Mouse (Mus musculus) liver, embryonic 12.5 days (tissue): ENCODE measurements at regions not wholly inside any gene's neighbourhood (a gene's known extent, or its start where the extent isn't known, plus 50 kb on each side); places are given as distances from the start of the nearest gene placed in this dataset.

Source experiments
- ATAC-seq: fragments of 200-750 bp; cut with Nextera tagmentation; 2 replicates; pipeline ENCODE4 v1.8.0; 2017; ENCODE audit warnings: moderate number of reproducible peaks, mild to moderate bottlenecking, moderate library complexity
- H3K27ac ChIP-seq: fragments of 300-500 bp; sonication (generic); 2 replicates; pipeline ENCODE4 v1.5.1; 2016; ENCODE audit warnings: mild to moderate bottlenecking
- H3K27me3 ChIP-seq: fragments of 300-500 bp; sonication (generic); replicated peaks from 2 replicates; pipeline ENCODE4 v1.6.1; 2016; ENCODE audit warnings: mild to moderate bottlenecking, moderate library complexity
- H3K36me3 ChIP-seq: fragments of 300-500 bp; sonication (generic); 2 replicates; pipeline ENCODE4 v1.6.1; 2016; ENCODE audit warnings: mild to moderate bottlenecking, moderate library complexity
- H3K4me1 ChIP-seq: fragments of 300-500 bp; sonication (generic); 2 replicates; pipeline ENCODE4 v1.6.1; 2016
- H3K4me2 ChIP-seq: fragments of 300-500 bp; sonication (generic); 2 replicates; pipeline ENCODE4 v1.6.1; 2016; ENCODE audit warnings: mild to moderate bottlenecking, moderate library complexity
- H3K4me3 ChIP-seq: fragments of 300-500 bp; sonication (generic); 2 replicates; pipeline ENCODE4 v1.5.1; 2016; ENCODE audit warnings: mild to moderate bottlenecking, moderate library complexity
- H3K9ac ChIP-seq: fragments of 300-500 bp; sonication (generic); 2 replicates; pipeline ENCODE4 v1.6.1; 2016; ENCODE audit warnings: mild to moderate bottlenecking, moderate library complexity
- H3K9me3 ChIP-seq: fragments of 300-500 bp; sonication (generic); replicated peaks from 2 replicates; pipeline ENCODE4 v1.6.1; 2016; ENCODE audit warnings: mild to moderate bottlenecking, moderate library complexity
- WGBS: fragments of 180-500 bp; shearing (Covaris S2); methylation state at CpG from one replicate; pipeline ENCODE4 v1.1.7; 2016; ENCODE audit not compliant: insufficient replicate concordance; 5-methylcytosine and 5-hydroxymethylcytosine counted together

GRCm38 (mm10) chr17:27339261-27339660 is 135.0 kb upstream of the Lemd2 start:
- no peak for ATAC-seq
- no peaks in the 10 kb centered on the region for H3K9me3 ChIP-seq

GRCm38 (mm10) chr17:27335621-27336020 is 131.4 kb upstream of the Lemd2 start:
- ATAC-seq = no peak
- Histone ChIP-seq H3K4me1 (peaks cover 47% of the 10 kb centered on the region), H3K36me3 (no peaks in the 10 kb centered on the region), H3K27me3 (no peaks in the 10 kb centered on the region), H3K4me3 (no peak overlapping the region), H3K27ac (no peak overlapping the region), H3K9me3 (no peaks in the 10 kb centered on the region), H3K4me2 (no peak overlapping the region), H3K9ac (no peak overlapping the region)
- WGBS = 63% methylated on average over 4 of the region's 4 CpGs

More at GRCm38 (mm10) chr17:27339261-27339660, 135.0 kb upstream of the Lemd2 start:
- Histone ChIP-seq H3K4me1 (peaks cover 46% of the 10 kb centered on the region), H3K36me3 (no peaks in the 10 kb centered on the region), H3K9ac (no peak overlapping the region), H3K4me2 (no peak overlapping the region), H3K27ac (no peak overlapping the region), H3K4me3 (no peak overlapping the region), H3K27me3 (no peaks in the 10 kb centered on the region)
- WGBS = 62% methylated on average over 2 of the region's 2 CpGs

- H3K27me3 ChIP-seq = no peaks in the 10 kb centered on the region
- H3K9me3 ChIP-seq = no peaks in the 10 kb centered on the region
- peak overlapping the region; percentile 34 for H3K4me2 ChIP-seq
- H3K36me3 ChIP-seq = no peaks in the 10 kb centered on the region
- peaks cover 37% of the 10 kb centered on the region for H3K4me1 ChIP-seq
- no peak overlapping the region for H3K4me3 ChIP-seq
- no peak overlapping the region for H3K9ac ChIP-seq
- 59% methylated on average over 16 of the region's 16 CpGs for WGBS
- no peak overlapping the region for H3K27ac ChIP-seq
- ATAC-seq = 0 out of 2 replicates have a peak, but pooled peaks have one; percentile 14
These were observed 129.3 kb upstream of the Lemd2 start for GRCm38 (mm10) chr17:27333593-27333992.

- WGBS = 24% methylated on average over 6 of the region's 6 CpGs
- no peaks in the 10 kb centered on the region for H3K36me3 ChIP-seq
- no peaks in the 10 kb centered on the region for H3K27me3 ChIP-seq
- ATAC-seq = peak; percentile 83
- H3K27ac ChIP-seq = peak overlapping the region; percentile 52; the same call in 1 of the 2 replicates
- H3K4me3 ChIP-seq = no peak overlapping the region
- H3K9ac ChIP-seq = no peak overlapping the region
- peak overlapping the region; percentile 34 for H3K4me2 ChIP-seq
- H3K9me3 ChIP-seq = no peaks in the 10 kb centered on the region
- H3K4me1 ChIP-seq = peaks cover 37% of the 10 kb centered on the region
These were observed 128.9 kb upstream of the Lemd2 start for GRCm38 (mm10) chr17:27333141-27333540.

GRCm38 (mm10) chr17:27332076-27332475 is 127.8 kb upstream of the Lemd2 start:
- Histone ChIP-seq H3K36me3 (no peaks in the 10 kb centered on the region), H3K4me2 (no peak overlapping the region), H3K4me1 (peaks cover 37% of the 10 kb centered on the region), H3K4me3 (no peak overlapping the region), H3K9ac (no peak overlapping the region), H3K9me3 (no peaks in the 10 kb centered on the region), H3K27ac (no peak overlapping the region), H3K27me3 (no peaks in the 10 kb centered on the region; the same call in 1 of the 2 replicates)
- ATAC-seq = no peak
- 69% methylated on average over 4 of the region's 4 CpGs for WGBS

- WGBS = 78% methylated on average over 5 of the region's 5 CpGs
- H3K4me2 ChIP-seq = no peak overlapping the region
- peaks cover under 1% of the 10 kb centered on the region; the same call in 1 of the 2 replicates for H3K27me3 ChIP-seq
- no peak overlapping the region for H3K27ac ChIP-seq
- no peak overlapping the region for H3K9ac ChIP-seq
- H3K4me3 ChIP-seq = no peak overlapping the region
- peaks cover 37% of the 10 kb centered on the region for H3K4me1 ChIP-seq
- H3K36me3 ChIP-seq = no peaks in the 10 kb centered on the region
- no peaks in the 10 kb centered on the region for H3K9me3 ChIP-seq
- ATAC-seq = no peak
These were observed 127.4 kb upstream of the Lemd2 start for GRCm38 (mm10) chr17:27331630-27332029.

GRCm38 (mm10) chr17:27329791-27330190 is 125.5 kb upstream of the Lemd2 start:
- WGBS = 67% methylated on average over 6 of the region's 6 CpGs
- H3K9me3 ChIP-seq = no peaks in the 10 kb centered on the region
- peaks cover 16% of the 10 kb centered on the region for H3K27me3 ChIP-seq
- no peak overlapping the region for H3K27ac ChIP-seq
- no peaks in the 10 kb centered on the region for H3K36me3 ChIP-seq
- H3K4me3 ChIP-seq = no peak overlapping the region
- H3K4me2 ChIP-seq = no peak overlapping the region
- ATAC-seq = no peak
- H3K4me1 ChIP-seq = peaks cover 35% of the 10 kb centered on the region
- H3K9ac ChIP-seq = no peak overlapping the region

GRCm38 (mm10) chr17:27329183-27329582 is 124.9 kb upstream of the Lemd2 start:
- Histone ChIP-seq H3K9me3 (no peaks in the 10 kb centered on the region), H3K27me3 (peaks cover 16% of the 10 kb centered on the region), H3K4me1 (peaks cover 38% of the 10 kb centered on the region), H3K27ac (no peak overlapping the region), H3K4me2 (no peak overlapping the region), H3K9ac (no peak overlapping the region), H3K36me3 (no peaks in the 10 kb centered on the region), H3K4me3 (no peak overlapping the region)
- WGBS = 73% methylated on average over 8 of the region's 8 CpGs
- ATAC-seq = no peak

GRCm38 (mm10) chr17:27325002-27325460 is 120.8 kb upstream of the Lemd2 start:
- Histone ChIP-seq H3K4me3 (peak overlapping the region; percentile 18), H3K27me3 (peaks cover 24% of the 10 kb centered on the region), H3K36me3 (no peaks in the 10 kb centered on the region), H3K4me2 (peak overlapping the region; percentile 49), H3K4me1 (peaks cover 25% of the 10 kb centered on the region), H3K9me3 (no peaks in the 10 kb centered on the region), H3K27ac (no peak overlapping the region), H3K9ac (no peak overlapping the region)
- ATAC-seq = peak; percentile 89
- 5% methylated on average over 18 of the region's 18 CpGs for WGBS

GRCm38 (mm10) chr17:27323513-27323912 is 119.2 kb upstream of the Lemd2 start:
- H3K27me3 ChIP-seq = peaks cover 24% of the 10 kb centered on the region
- H3K9me3 ChIP-seq = no peaks in the 10 kb centered on the region
- ATAC-seq = no peak
- H3K4me3 ChIP-seq = no peak overlapping the region
- peaks cover 25% of the 10 kb centered on the region for H3K4me1 ChIP-seq
- WGBS = 30% methylated on average over 2 of the region's 2 CpGs
- no peak overlapping the region for H3K9ac ChIP-seq
- H3K27ac ChIP-seq = no peak overlapping the region
- no peaks in the 10 kb centered on the region for H3K36me3 ChIP-seq
- H3K4me2 ChIP-seq = no peak overlapping the region

GRCm38 (mm10) chr17:27322891-27323509 is 118.7 kb upstream of the Lemd2 start:
- no peak overlapping the region for H3K27ac ChIP-seq
- no peaks in the 10 kb centered on the region for H3K36me3 ChIP-seq
- no peaks in the 10 kb centered on the region for H3K9me3 ChIP-seq
- H3K4me2 ChIP-seq = no peak overlapping the region
- peaks cover 25% of the 10 kb centered on the region for H3K4me1 ChIP-seq
- ATAC-seq = no peak
- H3K9ac ChIP-seq = no peak overlapping the region
- H3K27me3 ChIP-seq = peaks cover 24% of the 10 kb centered on the region
- H3K4me3 ChIP-seq = no peak overlapping the region
- WGBS = 34% methylated on average over 6 of the region's 6 CpGs

- no peak overlapping the region for H3K4me3 ChIP-seq
- WGBS = 58% methylated on average over 7 of the region's 7 CpGs
- H3K27ac ChIP-seq = no peak overlapping the region
- no peak overlapping the region for H3K4me2 ChIP-seq
- H3K27me3 ChIP-seq = 0 out of 2 replicates have a peak, but pooled peaks cover 8% of the 10 kb centered on the region
- no peak overlapping the region for H3K9ac ChIP-seq
- no peaks in the 10 kb centered on the region for H3K9me3 ChIP-seq
- peaks cover 11% of the 10 kb centered on the region for H3K4me1 ChIP-seq
- H3K36me3 ChIP-seq = no peaks in the 10 kb centered on the region
- no peak for ATAC-seq
These were observed 114.9 kb upstream of the Lemd2 start for GRCm38 (mm10) chr17:27318969-27319695.
